Mouse (Mus musculus) urinary bladder, postnatal 14 days (tissue): ENCODE data around the gene Carmil3.
A peak's percentile ranks its signal among the peaks of the same experiment; 100 is the strongest.

Experiments used
- DNase-seq: peaks from one replicate; pipeline ENCODE4 v3.0.0; 2021; ENCODE audit warnings: low spot score

The Carmil3 gene

DNA sequence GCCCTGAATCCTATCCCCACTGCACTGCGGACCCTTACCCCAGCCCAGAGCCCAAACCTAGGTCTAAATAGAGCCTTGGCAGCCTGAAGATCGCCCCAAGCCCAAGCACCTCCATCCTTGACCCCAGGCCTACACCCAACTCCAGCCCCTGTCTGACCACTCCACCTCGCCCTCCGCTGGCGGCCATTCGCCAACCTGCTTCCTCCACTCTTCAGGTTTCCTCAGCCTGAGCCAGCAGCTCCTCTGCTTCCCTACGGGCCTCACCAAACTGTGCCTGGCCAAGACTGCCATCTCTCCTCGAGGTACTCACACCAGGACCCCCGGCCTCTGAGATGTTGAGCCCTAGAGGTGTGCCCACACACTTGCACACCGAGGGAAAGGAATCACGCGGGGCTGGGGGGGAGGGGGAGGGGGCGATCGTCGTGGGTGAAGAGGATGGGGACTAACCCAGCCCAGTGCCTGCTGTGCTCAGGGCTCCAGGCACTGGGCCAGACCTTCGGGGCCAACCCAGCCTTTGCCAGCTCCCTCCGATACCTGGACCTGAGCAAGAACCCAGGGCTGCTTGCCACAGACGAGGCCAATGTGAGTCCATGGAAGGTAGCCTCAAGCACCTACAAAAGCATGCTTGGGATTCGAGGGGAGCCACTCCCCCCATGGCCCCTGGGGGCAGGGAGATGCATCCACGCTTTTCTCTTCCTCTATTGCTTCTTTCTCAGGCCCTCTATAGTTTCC, 5.2 kb downstream of the Carmil3 start:
- no peak for DNase-seq

DNA sequence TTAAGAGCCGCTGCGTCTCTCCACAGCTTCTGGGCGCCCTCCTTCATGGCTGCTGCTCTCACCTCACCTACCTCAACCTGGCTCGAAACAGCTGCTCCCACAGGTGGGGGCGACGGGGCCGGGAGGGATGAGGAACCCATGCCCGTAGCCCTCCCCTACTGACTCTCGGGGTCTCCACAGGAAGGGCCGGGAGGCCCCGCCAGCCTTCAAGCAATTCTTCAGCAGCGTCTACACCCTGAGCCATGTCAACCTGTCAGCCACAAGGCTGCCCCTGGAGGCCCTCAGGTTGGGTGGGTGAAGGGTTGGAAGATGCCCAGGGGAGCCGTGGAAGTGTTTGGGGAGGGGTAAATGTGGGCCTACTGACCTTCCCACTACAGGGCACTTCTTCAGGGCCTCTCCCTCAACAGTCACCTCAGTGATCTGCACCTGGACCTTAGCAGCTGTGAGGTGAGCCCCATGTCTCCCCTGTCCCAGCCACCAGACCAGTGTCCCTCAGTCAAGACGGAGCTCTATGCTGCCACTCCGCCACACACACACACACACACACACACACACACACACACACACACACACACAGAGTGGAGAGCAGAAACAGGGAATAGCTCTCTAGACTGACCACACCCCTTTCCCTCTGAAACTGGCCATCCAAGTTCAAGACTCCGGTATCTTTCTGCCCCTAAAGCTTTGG, 6.5 kb downstream of the Carmil3 start:
- DNase-seq = no peak

DNA sequence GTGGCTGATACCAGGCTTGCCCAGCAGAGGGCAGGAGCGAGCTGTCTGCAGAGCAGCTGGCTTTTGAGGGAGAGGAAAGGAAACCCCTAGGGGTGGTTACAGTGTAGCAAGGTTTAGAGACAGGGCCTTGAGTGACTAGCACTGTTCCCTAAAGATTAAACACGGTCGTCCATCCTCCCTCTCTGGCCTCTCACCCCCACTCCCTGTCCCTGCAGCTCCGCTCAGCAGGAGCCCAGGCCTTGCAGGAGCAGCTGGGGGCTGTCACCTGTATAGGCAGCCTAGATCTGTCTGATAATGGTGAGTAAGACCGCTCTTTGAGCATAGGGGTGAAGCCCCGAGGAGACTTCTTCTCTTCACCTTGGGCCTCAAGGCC, 7.0 kb downstream of the Carmil3 start:
- DNase-seq = peak; percentile 90

GRCm38 (mm10) chr14:55505612-55506011, 15.2 kb downstream of the Carmil3 start:
- no peak for DNase-seq

DNA sequence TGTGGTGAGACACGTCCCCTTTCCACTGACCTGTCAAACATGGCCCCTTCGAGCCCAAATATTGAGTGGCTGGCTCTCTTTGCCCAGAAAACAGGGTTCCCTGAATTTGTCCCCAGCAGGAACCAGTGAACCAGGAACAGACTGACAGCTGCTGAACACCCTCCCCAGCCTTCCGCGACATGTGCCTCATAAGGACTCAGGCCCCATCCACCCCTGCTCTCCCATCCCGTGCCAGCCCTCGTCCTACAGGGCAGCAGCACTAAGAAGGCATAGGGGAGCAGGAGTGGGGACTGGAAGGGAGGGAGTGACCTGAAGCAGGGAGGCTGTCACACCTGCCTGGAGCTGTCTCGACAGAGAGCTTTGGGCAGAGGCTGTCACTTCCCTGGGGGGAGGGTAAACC, 17.4 kb downstream of the Carmil3 start:
- DNase-seq = no peak

GRCm38 (mm10) chr14:55509540-55509939, 19.1 kb downstream of the Carmil3 start:
- no peak for DNase-seq

GRCm38 (mm10) chr14:55510125-55510731, 19.8 kb downstream of the Carmil3 start, which contains the start of gene Cpne6:
Cpne6 (plus strand) TSS chr14:55510445.
- DNase-seq = no peak

- no peak for DNase-seq
These were observed 20.6 kb downstream of the Carmil3 start for GRCm38 (mm10) chr14:55511037-55511436.

DNA sequence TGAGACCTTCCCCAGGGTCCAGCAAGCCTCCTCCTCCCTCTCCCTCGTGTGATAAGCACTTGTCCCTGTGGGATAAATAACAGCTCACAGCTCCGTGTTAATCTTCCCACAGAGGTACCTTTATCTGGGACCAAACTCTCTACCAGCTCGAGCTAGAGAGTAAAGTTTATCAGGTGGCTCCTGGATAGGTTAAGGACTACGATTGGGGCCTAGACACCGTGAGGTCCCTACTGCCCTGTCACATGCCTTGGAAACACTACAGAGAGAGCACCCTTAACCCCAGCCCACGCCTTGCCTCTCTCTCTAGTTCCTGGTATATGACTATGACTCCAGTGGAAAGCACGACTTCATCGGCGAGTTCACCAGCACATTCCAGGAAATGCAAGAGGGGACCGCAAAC, 23.5 kb downstream of the Carmil3 start:
- no peak for DNase-seq

DNA sequence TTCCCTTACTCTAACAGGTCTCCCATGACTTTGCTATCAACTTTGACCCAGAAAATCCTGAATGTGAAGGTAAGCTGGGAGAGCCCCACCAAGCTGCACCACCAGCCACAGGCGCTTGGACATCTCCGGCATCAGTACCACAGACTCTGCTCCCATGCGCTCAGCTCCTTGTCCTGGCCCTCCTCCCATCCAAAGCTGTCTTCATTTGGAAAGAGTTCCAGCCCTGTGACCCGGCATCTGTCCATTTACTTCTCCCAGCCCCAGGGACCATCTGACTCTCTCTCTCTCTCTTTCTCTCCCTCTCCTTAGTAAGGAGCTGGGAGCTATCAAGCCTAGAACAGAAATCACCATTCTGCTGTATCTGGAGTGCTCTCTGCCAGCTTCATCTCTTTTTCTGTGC, 25.4 kb downstream of the Carmil3 start:
- no peak for DNase-seq

DNA sequence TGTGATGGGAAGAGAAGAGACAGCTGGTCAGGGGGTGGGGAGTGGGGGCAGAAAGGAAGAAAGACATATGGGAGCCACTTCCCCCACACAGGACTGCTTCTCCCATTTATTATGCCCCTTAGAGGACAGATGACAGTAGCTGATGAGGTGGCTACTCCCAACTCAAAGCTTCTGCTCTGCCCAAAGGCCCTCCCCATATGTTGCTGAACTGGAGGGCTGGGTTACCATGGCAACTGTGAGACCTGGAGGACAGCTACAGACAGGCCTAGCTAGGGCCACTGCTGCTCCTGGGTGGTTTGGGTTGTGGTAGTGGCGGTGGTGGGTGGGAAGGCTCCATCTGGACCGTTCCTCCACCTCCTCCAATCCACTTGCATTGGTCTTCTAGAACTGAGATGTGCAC, 28.4 kb downstream of the Carmil3 start:
- DNase-seq = no peak

DNA sequence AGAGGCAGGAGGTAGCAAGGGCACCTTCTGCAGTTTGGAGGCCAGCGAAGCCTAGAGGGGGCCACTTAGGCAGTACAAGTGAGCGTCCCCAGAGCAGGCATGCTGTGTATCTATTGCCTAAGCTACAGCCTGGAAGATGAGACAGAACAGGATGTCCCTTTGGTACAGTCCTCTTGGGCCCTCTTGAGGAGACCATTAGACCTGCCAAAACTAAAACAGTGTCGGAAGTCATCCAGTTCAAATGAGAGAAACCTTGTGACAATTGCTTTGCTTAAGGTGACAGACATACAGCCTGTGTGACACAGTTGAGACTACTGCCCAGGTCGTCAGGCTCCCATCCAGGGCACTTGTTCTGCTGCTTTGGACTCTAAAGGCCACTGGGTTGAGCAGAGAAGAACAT, 29.2 kb downstream of the Carmil3 start:
- DNase-seq = no peak

DNA sequence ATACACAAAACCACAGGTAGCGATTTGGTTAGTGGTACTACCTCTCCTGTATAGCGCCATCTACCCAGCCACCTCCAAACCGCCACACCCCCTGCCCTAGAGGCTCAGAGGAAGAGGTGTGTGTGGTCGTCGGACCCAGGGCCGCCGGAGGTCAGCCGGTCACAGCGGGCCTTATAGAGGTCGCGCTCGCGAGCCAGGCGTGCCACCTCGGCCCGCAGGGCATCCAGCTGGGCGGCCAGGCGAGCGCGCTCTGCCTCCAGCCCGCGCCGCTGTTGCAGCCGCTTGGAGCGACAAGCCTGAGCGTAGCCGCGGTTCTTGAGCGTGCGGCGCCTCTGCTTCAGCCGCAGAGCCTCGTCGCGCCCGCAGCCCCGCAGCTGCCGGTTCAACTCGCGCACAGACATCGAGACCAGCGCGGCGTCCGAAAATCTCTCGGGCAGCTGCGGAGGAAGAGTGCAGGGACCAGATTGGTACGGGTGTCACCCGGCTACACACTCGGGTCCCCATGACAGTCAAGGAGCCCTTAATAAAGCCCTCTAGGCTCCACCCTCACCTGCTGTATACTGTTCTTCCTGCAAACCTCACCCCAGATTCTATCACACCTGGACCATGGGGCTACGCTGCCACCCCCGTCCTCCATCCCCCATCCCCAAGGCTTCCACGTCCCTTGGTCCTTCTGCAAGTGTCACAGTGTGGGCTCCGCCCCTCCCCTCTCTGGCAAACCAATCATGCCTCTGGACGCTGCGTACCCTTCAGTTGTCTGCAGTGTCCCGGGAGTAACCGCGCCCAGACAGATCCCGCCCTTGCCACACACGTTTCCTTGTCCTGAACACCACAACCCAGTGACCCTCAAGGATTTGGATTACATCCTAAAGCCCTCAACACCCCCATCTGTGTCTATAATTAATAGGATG, 30.3 kb downstream of the Carmil3 start:
- no peak for DNase-seq

- DNase-seq = no peak
These were observed 33.6 kb downstream of the Carmil3 start for GRCm38 (mm10) chr14:55524062-55524461.

DNA sequence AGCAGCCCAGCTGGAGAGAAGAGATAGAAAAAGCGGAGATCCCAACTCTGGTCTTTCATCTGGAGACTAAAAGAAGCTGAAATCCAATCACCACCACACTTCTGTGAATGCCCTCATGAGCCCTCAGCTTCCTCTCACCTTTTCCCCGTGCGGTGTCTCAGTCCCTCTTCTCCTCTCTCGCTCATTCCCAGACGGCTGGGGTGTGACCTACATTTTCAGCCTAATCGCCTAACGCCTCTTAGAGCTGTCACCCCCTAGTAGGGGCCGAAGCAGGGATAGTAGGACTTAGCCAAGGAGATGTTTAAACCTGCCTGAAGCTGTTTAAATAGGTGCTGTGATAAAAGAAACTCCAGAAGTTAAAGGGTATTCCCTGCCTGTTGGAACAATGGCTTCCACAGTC, 34.3 kb downstream of the Carmil3 start, which contains the start of gene Nrl:
Nrl (minus strand) TSS at position 197 of the 400 bp plus-strand sequence.
- DNase-seq = no peak

DNA sequence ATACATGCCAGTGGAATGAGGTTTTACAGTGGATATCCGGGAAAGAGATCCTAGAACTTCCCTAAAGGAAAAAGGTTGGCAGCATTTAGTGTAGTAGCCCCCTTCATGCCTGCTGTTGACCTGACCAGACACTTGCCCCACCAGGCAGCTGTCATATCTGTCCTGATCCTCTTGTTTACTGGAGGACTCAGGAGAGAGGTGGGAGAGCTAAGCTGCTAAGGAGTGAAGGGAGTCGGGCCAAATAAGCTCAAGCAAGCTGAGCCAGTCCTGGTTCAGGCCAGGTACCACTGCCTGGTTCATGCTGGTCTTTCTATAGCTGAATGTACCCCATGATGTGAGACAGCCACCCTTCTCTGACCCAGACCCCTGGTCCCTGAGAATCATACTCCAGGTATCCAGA, 36.2 kb downstream of the Carmil3 start:
- no peak for DNase-seq

DNA sequence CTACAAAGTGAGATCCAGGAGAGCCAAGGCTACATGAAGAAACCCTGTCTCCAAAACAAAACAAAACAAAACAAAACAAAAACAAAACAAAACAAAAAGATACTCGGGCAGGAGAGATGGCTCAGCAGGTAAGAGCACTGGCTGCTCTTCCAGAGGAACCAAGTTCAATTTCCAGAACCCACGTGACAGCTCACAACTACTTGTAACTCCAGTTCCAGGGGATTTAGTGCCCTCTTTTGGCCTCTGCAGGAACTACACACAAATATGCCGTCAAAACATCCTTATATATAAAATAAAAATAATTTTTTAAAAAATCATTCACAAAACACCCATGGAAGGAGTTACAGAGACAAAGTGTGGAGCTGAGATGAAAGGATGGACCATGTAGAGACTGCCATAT, 37.5 kb downstream of the Carmil3 start:
- DNase-seq = no peak

DNA sequence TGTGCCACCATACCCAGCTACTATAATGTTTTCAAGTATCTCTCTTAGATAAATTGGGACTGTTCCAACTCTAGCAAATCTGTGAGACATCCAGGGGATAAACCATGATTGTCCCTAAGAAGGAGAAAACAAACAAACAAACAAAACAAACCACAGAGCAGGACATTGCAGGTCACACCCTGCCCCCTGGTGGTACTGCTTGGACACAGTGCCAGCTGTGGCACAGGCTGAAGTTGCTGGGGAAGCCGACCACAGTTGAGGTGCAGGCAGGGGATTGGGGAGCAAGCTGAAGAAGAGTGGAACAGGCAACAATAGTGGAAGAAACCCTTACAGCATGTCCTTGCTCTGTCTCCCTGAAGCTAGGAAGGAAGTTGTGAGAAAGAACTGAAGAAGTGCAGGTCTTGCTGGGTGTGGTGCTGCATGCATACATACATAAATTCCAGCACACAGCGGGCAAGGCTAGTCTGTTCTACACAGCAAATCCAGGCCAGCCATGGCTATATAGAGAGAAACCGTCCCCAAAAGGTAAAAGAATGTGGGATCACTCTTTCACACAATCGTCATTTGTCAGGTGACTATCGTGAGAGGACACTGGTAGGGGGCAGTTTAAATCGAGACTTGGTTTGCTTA, 45.8 kb downstream of the Carmil3 start:
- peak; percentile 53 for DNase-seq

DNA sequence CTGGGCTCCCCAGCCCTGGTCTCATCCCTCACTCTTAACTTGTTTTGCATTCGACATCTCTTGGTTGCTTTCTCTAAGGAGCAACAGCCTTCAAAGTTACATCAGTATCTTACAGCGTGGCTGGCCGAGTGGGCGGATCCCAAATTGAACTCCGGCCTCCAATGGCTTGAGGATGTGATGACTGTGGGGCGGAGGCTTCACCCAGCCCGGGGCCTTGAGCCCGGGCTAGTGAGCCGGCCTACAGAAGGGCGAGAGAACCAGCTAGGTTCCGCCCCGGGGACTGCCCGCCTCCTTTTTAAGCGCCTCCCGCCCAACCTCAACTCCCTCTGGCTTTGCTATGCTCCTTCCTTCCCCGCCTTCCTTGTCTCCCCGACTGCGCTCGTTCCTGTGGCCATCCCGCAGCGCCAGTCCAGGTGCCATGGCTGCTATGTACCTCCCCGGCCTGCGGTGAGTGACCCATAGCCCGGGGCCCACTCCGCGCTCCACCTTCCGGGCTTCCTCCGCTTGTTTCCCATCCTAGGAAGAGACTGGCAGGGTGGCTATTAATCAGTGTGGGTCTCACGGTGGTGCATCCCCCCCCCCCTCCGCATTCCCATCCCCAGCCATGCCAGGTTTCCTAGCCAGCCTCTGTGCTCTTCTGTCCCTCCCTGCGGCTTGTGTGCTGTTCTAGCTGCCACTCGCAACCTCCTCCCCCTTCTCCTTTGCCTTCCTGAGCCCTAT, 49.8 kb downstream of the Carmil3 start, which contains the start of gene Pck2:
Pck2 (plus strand) TSS at position 200 of the 720 bp plus-strand sequence.
- peak; percentile 94 for DNase-seq

DNA sequence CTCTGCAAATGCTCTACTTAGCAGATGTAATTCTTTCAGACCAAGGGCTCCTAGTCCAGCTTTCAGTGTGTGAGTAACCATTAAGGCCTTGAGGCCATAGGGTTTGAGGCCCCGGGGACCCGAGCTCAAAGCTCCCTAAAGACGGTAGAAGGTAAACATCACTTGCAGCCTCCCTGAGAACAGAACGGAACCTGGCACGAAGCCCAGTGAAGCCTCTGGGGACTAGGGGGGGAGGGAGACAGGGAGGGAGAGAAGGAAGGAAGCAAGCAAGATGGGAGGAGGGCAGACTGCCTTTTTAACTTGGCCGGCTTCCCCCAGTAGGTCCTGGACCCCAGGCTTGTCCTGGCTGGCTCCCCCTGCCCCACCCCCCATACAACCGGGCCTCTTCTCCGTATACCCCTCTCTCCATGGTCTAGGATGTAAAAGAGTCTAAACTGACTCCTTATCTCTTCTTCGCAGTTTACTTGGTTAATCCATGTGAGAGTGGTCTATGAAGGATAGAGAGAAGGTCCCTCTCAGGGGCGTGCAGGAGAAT, 50.4 kb downstream of the Carmil3 start:
- peak; percentile 90 for DNase-seq

DNA sequence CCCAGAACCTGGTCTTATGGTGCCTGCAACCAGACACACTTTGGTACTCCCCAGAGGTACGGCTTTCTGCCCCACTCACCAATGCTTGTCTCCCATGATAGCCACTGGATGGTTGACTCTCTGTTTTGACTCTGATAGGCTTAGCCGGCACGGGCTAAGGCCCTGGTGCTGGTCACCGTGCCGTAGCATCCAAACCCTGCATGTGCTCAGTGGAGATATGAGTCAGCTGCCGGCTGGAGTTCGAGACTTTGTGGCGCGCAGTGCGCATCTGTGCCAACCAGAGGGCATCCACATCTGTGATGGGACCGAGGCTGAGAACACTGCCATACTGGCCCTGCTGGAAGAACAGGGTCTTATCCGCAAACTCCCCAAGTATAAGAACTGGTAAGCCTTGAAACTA, 51.8 kb downstream of the Carmil3 start:
- DNase-seq = no peak
